Mouse (Mus musculus) adipocyte (in vitro differentiated cells): Measurements from ENCODE around the gene Rps2.
"Not testable (repeated sequence)": the region's sequence is repeated elsewhere in the genome, so short reads cannot be mapped to it uniquely, and the experiment has no call there.

Experiments used
- DNase-seq: peaks from one replicate; pipeline ENCODE4 v3.0.0-alpha.2; 2016; ENCODE audit warnings: low spot score

Rps2 gene

GRCm38 (mm10) chr17:24717943-24718342 is at the start of gene Rps2, which contains the start of gene Rnf151:
Rps2 (plus strand) TSS chr17:24718116.
Rnf151 (minus strand) TSS chr17:24718063.
- DNase-seq = no peak

GRCm38 (mm10) chr17:24669214-24669544 is 48.7 kb upstream of the Rps2 start:
- DNase-seq = not testable (repeated sequence)

GRCm38 (mm10) chr17:24669545-24670245 is 48.2 kb upstream of the Rps2 start, which contains the start of gene Zfp598:
Zfp598 (plus strand) TSS chr17:24669687.
- DNase-seq = peak; percentile 92

GRCm38 (mm10) chr17:24670246-24670844 is 47.6 kb upstream of the Rps2 start:
- DNase-seq = peak; percentile 68

- no peak for DNase-seq
Measured at GRCm38 (mm10) chr17:24671346-24671745, 46.6 kb upstream of the Rps2 start.

- peak; percentile 70 for DNase-seq
Measured at GRCm38 (mm10) chr17:24672141-24672540, 45.8 kb upstream of the Rps2 start.

- DNase-seq = no peak
Measured at GRCm38 (mm10) chr17:24674277-24674676, 43.6 kb upstream of the Rps2 start.

GRCm38 (mm10) chr17:24676187-24676586 is 41.7 kb upstream of the Rps2 start:
- peak; percentile 80 for DNase-seq

- no peak for DNase-seq
Measured at GRCm38 (mm10) chr17:24676877-24677276, 41.0 kb upstream of the Rps2 start.

GRCm38 (mm10) chr17:24677500-24678080 is 40.3 kb upstream of the Rps2 start:
- no peak for DNase-seq

GRCm38 (mm10) chr17:24686514-24686913 is 31.4 kb upstream of the Rps2 start:
- no peak for DNase-seq

- no peak for DNase-seq
Measured at GRCm38 (mm10) chr17:24687146-24687595, 30.7 kb upstream of the Rps2 start.

GRCm38 (mm10) chr17:24687599-24687998 is 30.3 kb upstream of the Rps2 start:
- no peak for DNase-seq

- no peak for DNase-seq
Measured at GRCm38 (mm10) chr17:24689251-24690081, 28.4 kb upstream of the Rps2 start, which contains the start of gene Syngr3. Syngr3 (minus strand) TSS chr17:24689955.

GRCm38 (mm10) chr17:24692385-24692784 is 25.5 kb upstream of the Rps2 start:
- no peak for DNase-seq

GRCm38 (mm10) chr17:24695326-24696010 is 22.4 kb upstream of the Rps2 start:
- peak; percentile 63 for DNase-seq

- DNase-seq = peak; percentile 87
Measured at GRCm38 (mm10) chr17:24696011-24696697, 21.8 kb upstream of the Rps2 start, which contains the start of the genes Gfer and Noxo1. Gfer (minus strand) TSS chr17:24696156. Noxo1 (plus strand) TSS chr17:24696234.

- DNase-seq = no peak
Measured at GRCm38 (mm10) chr17:24697985-24698384, 19.9 kb upstream of the Rps2 start.

GRCm38 (mm10) chr17:24698715-24699114 is 19.2 kb upstream of the Rps2 start:
- no peak for DNase-seq

GRCm38 (mm10) chr17:24699473-24699872 is 18.4 kb upstream of the Rps2 start:
- DNase-seq = no peak

GRCm38 (mm10) chr17:24701251-24701650 is 16.7 kb upstream of the Rps2 start:
- no peak for DNase-seq
